Mouse (Mus musculus): ENCODE measurements around the gene Gm21860. TPM values are rescaled to one million over a fixed set of nuclear protein-coding genes. Genes with fewer than 3 reads are reported as not detected.
"Not testable (repeated sequence)": the region's sequence is repeated elsewhere in the genome, so short reads cannot be mapped to it uniquely, and the experiment has no call there.

The Gm21860 gene
- polyA plus RNA-seq, 1 experiment from 2014 or later = not detected

DNA sequence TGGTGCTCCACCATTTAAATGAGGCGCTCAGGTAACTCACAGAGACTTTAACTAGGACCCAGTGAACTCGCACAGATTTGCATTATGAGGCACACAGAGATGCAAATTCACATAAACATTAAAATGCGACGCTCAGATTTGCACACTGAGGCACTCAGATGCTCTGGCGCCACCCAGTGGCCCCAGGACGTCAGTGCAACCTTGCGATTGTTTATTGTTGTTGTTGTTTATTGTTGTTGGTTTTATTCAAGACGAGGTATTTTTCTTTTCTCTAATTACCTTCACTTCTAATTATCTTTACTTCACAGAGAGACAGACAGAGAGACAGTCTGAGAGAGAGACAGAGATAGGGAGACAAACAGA is 20.3 kb downstream of the Gm21860 start:
- DNase-seq = peak; percentile 25
- WGBS (ENCODE audit: insufficient replicate concordance) = 67% methylated on average over 6 of the region's 8 CpGs
- not testable (repeated sequence) for H3K27ac ChIP-seq (ENCODE audit: low read depth); H3K4me1 ChIP-seq (ENCODE audit: insufficient read depth); H3K9ac ChIP-seq (replicated peaks); H3K4me2 ChIP-seq (ENCODE audit: low read depth, low read length); H3K27me3 ChIP-seq (ENCODE audit: insufficient read depth, low read length); H3K9me3 ChIP-seq (ENCODE audit: low read length); H3K4me3 ChIP-seq (ENCODE audit: low read depth, low read length); ATAC-seq
- peaks cover 17% of the 10 kb centered on the region for H3K36me3 ChIP-seq (replicated peaks; ENCODE audit: insufficient read depth, low read length)

DNA sequence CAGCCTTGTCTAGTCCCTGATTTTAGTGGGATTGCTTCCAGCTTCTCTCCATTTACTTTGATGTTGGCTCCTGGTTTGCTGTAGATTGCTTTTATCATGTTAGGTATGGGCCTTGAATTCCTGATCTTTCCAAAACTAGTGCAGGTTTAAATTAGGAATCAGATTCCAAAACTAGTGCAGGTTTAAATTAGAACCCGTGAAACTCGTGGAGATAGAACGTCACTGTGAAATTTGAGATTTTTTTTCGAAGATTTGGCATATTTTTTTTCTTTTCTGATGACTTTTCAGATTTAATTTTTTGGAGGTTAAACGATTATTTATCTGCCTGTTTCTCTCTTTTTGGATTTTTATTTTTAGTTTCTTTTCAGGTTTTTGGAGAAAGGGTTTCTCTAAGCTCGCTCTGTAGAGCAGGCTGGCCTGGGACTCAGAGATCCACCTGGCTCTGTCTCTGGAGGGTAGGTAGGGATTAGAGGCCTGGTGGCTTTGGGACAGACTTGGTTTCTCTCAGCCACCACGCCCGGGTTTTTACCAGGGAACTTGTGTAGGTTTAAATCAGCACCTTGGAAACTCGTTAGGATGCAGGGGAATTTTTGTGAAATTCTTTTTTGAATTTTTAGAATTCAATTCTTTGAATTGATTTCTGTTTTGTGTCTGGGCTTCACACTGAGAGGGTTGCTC is 20.8 kb downstream of the Gm21860 start:
- not testable (repeated sequence) for DNase-seq; ATAC-seq; H3K27me3 ChIP-seq (ENCODE audit: insufficient read depth, low read length); H3K9me3 ChIP-seq (ENCODE audit: low read length); H3K27ac ChIP-seq (ENCODE audit: low read depth); H3K4me3 ChIP-seq (ENCODE audit: low read depth, low read length); H3K9ac ChIP-seq (replicated peaks); H3K4me2 ChIP-seq (ENCODE audit: low read depth, low read length); H3K4me1 ChIP-seq (ENCODE audit: insufficient read depth)
- peaks cover 12% of the 10 kb centered on the region for H3K36me3 ChIP-seq (replicated peaks; ENCODE audit: insufficient read depth, low read length)
- WGBS (ENCODE audit: insufficient replicate concordance) = 86% methylated on average over 6 of the region's 9 CpGs

DNA sequence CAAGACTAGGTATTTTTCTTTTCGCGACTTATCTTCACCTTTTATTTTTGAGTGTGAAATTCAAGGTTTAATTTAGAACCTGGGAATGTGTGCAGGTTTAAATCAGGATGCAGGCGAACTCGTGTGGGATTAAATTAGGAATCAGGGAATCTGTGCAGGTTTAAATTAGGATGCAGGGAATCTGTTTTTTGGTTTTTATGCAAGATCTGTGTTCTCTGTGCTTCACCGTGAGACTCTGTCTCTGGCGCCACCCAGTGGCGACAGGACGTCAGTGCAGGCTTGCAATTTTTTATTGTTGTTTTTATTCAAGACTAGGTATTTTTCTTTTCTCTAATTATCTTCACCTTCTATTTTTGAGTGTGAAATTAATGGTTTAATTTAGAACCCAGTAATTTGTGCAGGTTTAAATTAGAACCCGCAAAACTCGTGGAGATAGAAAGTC is 22.5 kb downstream of the Gm21860 start:
- H3K4me1 ChIP-seq (ENCODE audit: insufficient read depth); H3K9ac ChIP-seq (replicated peaks); H3K4me2 ChIP-seq (ENCODE audit: low read depth, low read length); ATAC-seq; H3K4me3 ChIP-seq (ENCODE audit: low read depth, low read length); H3K36me3 ChIP-seq (replicated peaks; ENCODE audit: insufficient read depth, low read length); H3K27ac ChIP-seq (ENCODE audit: low read depth); H3K9me3 ChIP-seq (ENCODE audit: low read length); H3K27me3 ChIP-seq (ENCODE audit: insufficient read depth, low read length): not testable (repeated sequence)
- WGBS (ENCODE audit: insufficient replicate concordance) = 52% methylated on average over 10 of the region's 10 CpGs
- DNase-seq = peak; percentile 72

DNA sequence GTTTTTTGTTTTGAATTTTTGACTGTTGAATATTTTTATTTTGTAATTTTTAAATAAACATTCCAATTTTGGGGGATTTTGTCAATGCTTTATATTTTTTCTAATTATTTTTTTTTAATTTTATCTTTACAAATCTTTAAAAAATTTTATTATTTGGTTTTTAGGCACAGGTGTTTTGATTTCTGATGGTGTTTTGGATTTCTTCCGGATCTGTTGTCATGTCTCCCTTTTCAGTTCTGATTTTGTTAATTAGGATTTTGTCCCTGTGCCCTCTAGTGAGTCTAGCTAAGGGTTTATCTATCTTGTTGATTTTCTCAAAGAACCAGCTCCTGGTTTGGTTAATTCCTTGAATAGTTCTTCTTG is 23.0 kb downstream of the Gm21860 start:
- not testable (repeated sequence) for ATAC-seq, DNase-seq
- 57% methylated on average over 1 of the region's 1 CpGs for WGBS (ENCODE audit: insufficient replicate concordance)

DNA sequence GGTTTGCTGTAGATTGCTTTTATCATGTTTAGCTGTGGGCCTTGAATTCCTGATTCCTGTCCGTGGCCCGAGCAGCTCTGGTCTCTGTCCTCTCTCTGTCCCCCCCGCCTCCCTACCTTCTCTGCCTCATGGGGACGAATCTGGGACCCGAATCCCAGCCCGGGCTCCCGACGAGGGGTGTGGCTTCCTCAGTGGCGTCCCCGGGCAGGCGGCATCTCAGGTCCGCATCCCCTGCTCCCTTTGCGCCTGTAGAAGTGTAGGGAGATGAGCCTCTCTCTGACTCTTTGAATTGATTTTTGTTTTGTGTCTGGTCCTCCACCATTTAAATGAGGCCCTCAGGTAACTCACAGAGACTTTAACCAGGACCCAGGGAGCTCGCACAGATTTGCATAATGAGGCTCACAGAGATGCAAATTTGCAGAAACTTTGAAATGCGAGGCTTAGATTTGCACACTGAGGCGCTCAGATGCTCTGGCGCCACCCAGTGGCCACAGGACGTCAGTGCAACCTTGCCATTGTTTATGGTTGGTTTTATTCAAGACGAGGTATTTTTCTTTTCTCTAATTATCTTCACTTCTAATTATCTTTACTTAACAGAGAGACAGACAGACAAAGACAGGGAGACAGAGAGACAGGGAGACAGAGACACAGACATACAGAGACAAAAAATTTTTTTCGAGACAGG is 23.6 kb downstream of the Gm21860 start:
- not testable (repeated sequence) for H3K4me2 ChIP-seq (ENCODE audit: low read depth, low read length); H3K27me3 ChIP-seq (ENCODE audit: insufficient read depth, low read length); H3K9ac ChIP-seq (replicated peaks); H3K36me3 ChIP-seq (replicated peaks; ENCODE audit: insufficient read depth, low read length); H3K27ac ChIP-seq (ENCODE audit: low read depth); H3K4me3 ChIP-seq (ENCODE audit: low read depth, low read length); H3K4me1 ChIP-seq (ENCODE audit: insufficient read depth); H3K9me3 ChIP-seq (ENCODE audit: low read length)
- peak; percentile 65 for DNase-seq
- ATAC-seq = 0 out of 2 replicates have a peak, but pooled peaks have one; percentile 40
- 85% methylated on average over 11 of the region's 20 CpGs for WGBS (ENCODE audit: insufficient replicate concordance)

More for the DNA sequence above, 23.0 kb downstream of the Gm21860 start:
- not testable (repeated sequence) for H3K4me2 ChIP-seq (ENCODE audit: low read depth, low read length); H3K9me3 ChIP-seq (ENCODE audit: low read length); H3K4me1 ChIP-seq (ENCODE audit: insufficient read depth); H3K36me3 ChIP-seq (replicated peaks; ENCODE audit: insufficient read depth, low read length); H3K9ac ChIP-seq (replicated peaks); H3K27ac ChIP-seq (ENCODE audit: low read depth); H3K4me3 ChIP-seq (ENCODE audit: low read depth, low read length); H3K27me3 ChIP-seq (ENCODE audit: insufficient read depth, low read length)

DNA sequence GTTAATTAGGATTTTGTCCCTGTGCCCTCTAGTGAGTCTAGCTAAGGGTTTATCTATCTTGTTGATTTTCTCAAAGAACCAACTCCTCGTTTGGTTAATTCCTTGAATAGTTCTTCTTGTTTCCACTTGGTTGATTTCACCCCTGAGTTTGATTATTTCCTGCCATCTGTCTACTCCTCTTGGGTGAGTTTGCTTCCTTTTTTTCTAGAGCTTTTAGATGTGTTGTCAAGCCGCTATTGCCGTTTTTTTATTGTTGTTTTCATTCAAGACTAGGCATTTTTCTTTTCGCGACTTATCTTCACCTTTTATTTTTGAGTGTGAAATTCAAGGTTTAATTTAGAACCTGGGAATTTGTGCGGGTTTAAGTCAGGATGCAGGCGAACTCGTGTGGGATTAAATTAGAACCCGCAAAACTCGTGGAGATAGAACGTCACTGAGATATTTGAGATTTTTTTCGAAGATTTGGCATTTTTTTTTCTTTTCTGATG is 24.8 kb downstream of the Gm21860 start:
- DNase-seq; H3K4me1 ChIP-seq (ENCODE audit: insufficient read depth); H3K4me2 ChIP-seq (ENCODE audit: low read depth, low read length); H3K36me3 ChIP-seq (replicated peaks; ENCODE audit: insufficient read depth, low read length); H3K4me3 ChIP-seq (ENCODE audit: low read depth, low read length); ATAC-seq; H3K27ac ChIP-seq (ENCODE audit: low read depth); H3K9me3 ChIP-seq (ENCODE audit: low read length); H3K9ac ChIP-seq (replicated peaks); H3K27me3 ChIP-seq (ENCODE audit: insufficient read depth, low read length): not testable (repeated sequence)
- WGBS (ENCODE audit: insufficient replicate concordance) = 68% methylated on average over 6 of the region's 12 CpGs

DNA sequence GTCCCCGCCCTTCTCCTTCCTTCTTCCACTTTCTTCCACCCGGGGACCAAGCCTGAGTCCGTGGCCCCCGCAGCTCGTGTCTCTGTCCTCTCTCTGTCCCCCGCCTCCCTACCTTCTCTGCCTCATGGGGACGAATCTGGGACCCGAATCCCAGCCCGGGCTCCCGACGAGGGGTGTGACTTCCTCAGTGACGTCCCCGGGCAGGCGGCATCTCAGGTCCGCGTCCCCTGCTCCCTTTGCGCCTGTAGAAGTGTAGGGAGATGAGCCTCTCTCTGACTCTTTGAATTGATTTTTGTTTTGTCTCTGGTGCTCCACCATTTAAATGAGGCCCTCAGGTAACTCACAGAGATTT is 25.7 kb downstream of the Gm21860 start:
- ATAC-seq = peak; percentile 41; the same call in 1 of the 2 replicates
- H3K27ac ChIP-seq (ENCODE audit: low read depth); H3K9ac ChIP-seq (replicated peaks); H3K4me3 ChIP-seq (ENCODE audit: low read depth, low read length); H3K36me3 ChIP-seq (replicated peaks; ENCODE audit: insufficient read depth, low read length); H3K4me2 ChIP-seq (ENCODE audit: low read depth, low read length); H3K27me3 ChIP-seq (ENCODE audit: insufficient read depth, low read length); H3K9me3 ChIP-seq (ENCODE audit: low read length); DNase-seq; H3K4me1 ChIP-seq (ENCODE audit: insufficient read depth): not testable (repeated sequence)
- 66% methylated on average over 12 of the region's 17 CpGs for WGBS (ENCODE audit: insufficient replicate concordance)

DNA sequence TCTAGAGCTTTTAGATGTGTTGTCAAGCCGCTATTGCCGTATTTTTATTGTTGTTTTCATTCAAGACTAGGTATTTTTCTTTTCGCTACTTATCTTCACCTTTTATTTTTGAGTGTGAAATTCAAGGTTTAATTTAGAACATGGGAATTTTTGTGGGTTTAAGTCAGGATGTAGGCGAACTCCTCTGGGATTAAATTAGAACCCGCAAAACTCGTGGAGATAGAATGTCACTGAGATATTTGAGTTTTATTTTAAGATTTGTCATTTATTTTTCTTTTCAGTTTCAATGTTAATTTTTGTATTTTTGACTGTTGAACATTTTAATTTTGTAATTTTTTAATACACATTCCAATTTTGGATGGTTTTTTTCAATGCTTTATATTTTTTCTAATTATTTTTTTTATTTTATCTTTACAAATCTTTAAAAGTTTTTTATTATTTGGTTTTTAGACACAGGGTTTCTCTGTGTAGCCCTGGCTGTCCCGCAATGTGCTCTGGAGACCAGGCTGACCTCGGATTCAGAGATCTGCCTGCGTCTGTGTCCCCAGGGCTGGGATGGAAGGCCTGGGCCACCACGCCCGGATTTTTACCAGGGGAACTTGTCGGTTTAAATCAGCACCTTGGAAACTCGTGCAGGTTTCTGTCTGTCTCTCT is 26.2 kb downstream of the Gm21860 start:
- H3K9ac ChIP-seq (replicated peaks); H3K4me3 ChIP-seq (ENCODE audit: low read depth, low read length); H3K9me3 ChIP-seq (ENCODE audit: low read length); H3K27me3 ChIP-seq (ENCODE audit: insufficient read depth, low read length); H3K4me1 ChIP-seq (ENCODE audit: insufficient read depth); H3K27ac ChIP-seq (ENCODE audit: low read depth); H3K36me3 ChIP-seq (replicated peaks; ENCODE audit: insufficient read depth, low read length); DNase-seq; ATAC-seq; H3K4me2 ChIP-seq (ENCODE audit: low read depth, low read length): not testable (repeated sequence)
- 72% methylated on average over 9 of the region's 13 CpGs for WGBS (ENCODE audit: insufficient replicate concordance)

DNA sequence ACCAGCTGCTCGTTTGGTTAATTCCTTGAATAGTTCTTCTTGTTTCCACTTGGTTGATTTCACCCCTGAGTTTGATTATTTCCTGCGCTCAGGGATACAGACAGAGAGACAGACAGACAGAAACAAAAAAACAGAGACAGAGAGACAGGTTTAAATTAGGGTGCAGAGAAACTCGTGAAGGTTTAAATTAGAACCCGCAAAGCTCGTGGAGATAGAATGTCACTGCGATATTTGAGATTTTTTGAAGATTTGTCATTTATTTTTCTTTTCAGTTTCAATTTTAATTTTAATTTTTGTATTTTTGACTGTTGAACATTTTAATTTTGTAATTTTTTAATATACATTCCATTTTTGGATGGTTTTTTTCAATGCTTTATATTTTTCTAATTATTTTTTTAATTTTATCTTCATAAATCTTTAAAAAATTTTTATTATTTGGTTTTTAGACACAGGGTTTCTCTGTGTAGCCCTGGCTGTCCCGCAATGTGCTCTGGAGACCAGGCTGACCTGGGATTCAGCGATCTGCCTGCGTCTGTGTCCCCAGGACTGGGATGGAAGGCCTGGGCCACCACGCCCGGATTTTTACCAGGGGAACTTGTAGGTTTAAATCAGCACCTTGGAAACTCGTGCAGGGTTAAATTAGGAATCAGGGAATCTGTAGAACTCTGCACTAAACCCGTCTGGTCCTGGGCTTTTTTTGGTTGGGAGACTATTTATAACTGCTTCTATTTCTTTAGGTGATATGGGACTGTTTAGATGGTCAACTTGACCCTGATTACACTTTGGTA is 27.3 kb downstream of the Gm21860 start:
- WGBS (ENCODE audit: insufficient replicate concordance) = 62% methylated on average over 7 of the region's 13 CpGs
- H3K27me3 ChIP-seq (ENCODE audit: insufficient read depth, low read length); H3K9ac ChIP-seq (replicated peaks); H3K4me1 ChIP-seq (ENCODE audit: insufficient read depth); H3K27ac ChIP-seq (ENCODE audit: low read depth); H3K4me3 ChIP-seq (ENCODE audit: low read depth, low read length); H3K9me3 ChIP-seq (ENCODE audit: low read length); H3K4me2 ChIP-seq (ENCODE audit: low read depth, low read length); DNase-seq; ATAC-seq; H3K36me3 ChIP-seq (replicated peaks; ENCODE audit: insufficient read depth, low read length): not testable (repeated sequence)

Measured in liver, postnatal 0 days (tissue).